Mouse (Mus musculus) E14TG2a.4 (cell line): ENCODE results near the gene Irf2.

ENCODE experiments used
- CTCF ChIP-seq: conservative IDR thresholded peaks from 2 replicates; pipeline ENCODE4 v1.5.1; 2014; ENCODE audit warnings: low read length
- NANOG ChIP-seq: IDR thresholded peaks from 2 replicates; pipeline ENCODE4 v1.6.1; 2014; ENCODE audit warnings: borderline replicate concordance, low read length, mixed read lengths
- POU5F1 ChIP-seq: IDR thresholded peaks from 2 replicates; pipeline ENCODE4 v1.6.1; 2014; ENCODE audit warnings: low read length, borderline replicate concordance

DNA sequence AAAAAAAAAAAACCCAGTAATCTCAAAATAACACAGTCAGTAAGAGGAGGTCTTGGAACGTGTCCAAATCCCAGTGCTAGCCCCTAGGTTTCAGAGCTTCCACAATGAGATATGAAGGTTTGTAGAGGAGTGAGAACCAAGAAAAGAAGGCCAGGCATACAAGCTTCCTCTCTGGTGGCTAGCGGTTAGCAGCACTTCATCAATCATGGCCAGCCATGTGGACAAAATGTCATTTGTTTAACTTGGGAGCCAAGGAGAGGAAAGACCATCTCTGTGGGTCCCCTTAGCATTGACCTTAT, 79.4 kb downstream of the Irf2 start:
- TF ChIP-seq CTCF (no peak), POU5F1 (no peak), NANOG (no peak)
